Mouse (Mus musculus) embryo, embryonic 11 days (tissue): ENCODE data around the gene Sdk1.

Experiments
- DNase-seq: peaks from one replicate; pipeline ENCODE4 v3.0.0-alpha.2; 2015

Gene Sdk1

DNA sequence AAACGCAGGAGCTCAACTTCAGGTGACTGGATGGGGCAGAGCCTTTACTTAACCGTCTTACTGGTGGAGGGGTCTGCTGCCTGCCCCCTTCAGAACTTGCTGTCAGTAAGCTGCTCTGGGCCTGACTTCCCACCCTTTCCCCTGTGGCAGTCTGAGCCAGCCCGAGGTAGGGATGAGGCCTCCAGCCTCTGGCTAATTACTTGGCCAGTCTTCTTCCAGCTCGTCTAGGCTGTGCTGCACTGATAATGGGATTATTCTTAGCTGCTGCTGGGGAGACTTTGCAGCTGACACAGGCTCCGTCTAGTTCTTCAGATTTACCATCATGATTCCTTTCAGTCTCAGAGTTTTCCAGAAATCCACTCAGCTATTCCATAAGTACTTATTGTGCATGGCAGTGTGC lies 104.2 kb downstream of the Sdk1 start:
- no peak for DNase-seq

DNA sequence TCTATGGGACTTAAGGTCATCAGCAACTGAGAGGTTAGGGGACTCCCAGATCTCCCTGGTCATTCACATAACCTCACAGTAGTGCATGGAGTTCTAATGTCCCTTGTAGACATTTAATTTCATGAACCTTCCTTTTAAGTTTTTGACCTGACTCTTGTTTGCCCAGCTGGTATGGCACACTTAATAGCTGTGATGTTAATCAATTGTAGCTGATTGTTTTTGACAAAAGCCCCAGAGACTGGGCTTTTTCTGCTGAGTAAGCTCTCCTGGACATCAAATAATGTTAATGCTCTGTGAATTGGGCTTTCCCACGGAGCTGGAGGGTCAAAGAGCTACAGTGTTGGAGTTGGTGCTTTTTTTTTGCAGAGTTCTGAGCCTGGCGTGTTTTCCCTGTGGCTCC lies 121.4 kb downstream of the Sdk1 start:
- peak; percentile 49 for DNase-seq

DNA sequence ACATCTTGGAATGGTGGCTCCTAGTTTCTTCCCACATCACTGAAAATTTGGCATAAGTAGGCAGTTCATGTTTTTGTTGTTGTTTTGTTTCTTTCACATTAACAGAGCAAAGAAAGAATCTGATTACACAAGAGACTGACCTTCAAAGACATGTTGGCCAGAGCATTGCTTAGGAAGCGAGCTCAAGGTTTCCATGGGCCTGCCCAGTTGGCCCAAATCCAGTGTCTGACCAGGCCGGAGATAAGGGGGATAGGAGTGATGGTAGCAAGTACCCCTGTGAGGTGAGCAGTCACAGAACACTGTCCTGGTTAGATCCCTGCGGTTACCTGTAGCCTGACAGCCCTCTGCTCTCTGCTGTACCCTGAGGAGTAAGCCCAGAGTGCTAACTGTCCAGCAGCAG lies 122.7 kb downstream of the Sdk1 start:
- DNase-seq, result no peak

DNA sequence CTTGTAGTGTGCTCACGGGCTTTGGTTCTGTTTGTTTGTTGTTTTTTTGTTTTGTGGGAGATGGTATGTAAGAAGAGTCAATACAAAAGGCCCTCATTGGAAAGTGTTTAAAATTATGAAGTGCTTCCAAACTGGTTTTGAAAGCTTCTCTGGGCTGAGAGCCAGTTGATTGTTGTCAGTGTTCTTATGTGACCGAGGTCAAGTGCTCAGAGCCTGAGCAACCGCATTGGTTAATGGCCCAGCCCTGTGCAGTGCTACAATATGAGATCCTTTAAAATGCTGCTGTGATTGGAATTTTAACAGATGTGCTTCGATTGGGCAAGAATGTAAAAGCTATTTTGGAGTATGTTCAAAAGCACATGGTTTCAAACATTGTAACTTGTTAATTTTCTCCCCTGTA lies 127.3 kb downstream of the Sdk1 start:
- DNase-seq, result no peak

DNA sequence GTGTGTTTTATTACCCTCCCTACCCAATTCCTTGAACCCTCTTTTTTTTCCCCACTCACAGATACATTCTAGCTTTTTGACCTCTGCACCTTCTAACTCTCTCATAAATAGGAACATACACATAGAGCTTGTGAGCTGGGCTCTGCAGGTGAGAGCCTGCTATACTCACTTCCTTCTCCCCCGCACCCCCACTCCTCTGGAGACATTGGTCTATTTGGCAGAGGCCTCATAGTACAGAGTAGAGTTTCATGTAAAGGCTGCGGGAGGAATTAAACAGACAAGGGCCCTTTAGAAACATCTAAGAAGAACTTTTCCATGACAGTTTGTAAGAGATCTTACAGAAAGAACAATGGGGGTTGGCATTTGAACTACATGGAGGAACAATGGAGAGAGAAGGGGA lies 133.5 kb downstream of the Sdk1 start:
- DNase-seq, result no peak

DNA sequence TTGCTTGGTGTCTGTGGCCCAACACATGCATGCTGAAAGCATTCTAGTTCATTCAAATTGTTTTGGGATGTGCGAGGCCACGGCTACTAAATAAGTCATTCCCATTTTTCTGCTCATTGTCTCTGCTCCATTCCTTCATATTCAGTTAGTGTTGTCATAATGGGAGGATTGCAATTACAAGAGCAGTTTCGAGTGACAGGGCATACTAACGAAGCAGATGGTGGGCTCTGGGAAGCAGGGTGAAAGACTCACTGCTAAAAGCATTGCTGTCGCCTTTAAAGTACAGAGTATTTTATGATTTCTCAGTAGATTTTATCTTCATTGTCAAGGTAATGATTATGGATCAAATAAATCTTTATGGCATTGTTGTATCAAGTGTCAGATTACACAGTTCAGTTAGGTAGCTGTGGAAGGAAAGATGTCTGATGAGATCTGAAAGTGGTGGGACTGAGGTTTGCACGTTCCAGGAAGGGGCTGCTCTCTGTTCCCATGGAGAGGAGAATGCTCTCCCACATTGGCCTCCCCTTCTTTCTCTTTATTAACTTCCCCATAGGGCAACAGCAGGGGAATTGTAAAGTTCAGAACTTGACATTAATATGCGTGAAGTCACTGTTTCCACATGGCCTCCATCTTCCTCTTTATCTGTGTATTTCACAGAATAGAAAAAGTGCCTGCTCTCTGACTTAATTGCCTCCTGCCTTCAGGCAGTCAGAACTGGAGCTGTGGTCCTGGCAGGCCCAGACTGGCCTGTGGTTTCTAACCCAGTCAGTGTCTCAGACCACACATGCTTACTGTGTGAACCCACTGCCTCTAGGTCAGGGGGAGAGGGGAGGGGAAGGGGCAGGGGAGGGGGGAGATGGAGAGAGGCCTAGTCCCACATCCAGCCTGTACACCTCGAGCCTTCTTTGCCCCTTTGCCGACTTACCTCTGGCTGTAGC lies 138.8 kb downstream of the Sdk1 start:
- DNase-seq, result peak; percentile 54

DNA sequence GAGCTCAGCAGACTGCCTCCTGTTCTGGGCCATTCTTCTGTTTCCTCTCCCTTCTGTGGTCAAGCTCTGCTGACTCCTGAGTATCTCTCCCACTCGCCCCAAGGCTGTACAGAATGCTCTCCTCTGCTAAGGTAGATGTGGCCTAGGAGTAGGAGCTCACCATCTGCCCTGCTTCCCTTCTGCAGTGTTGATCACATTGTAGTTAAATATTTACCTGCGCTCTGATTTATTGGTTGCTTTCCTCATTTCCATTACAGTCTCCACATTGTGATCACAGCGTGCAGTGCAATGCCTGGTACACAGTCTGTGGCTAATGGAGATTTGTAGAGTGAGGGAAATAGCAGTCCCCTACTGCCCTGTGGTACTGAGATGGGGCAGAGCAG lies 139.5 kb downstream of the Sdk1 start:
- DNase-seq, result no peak

DNA sequence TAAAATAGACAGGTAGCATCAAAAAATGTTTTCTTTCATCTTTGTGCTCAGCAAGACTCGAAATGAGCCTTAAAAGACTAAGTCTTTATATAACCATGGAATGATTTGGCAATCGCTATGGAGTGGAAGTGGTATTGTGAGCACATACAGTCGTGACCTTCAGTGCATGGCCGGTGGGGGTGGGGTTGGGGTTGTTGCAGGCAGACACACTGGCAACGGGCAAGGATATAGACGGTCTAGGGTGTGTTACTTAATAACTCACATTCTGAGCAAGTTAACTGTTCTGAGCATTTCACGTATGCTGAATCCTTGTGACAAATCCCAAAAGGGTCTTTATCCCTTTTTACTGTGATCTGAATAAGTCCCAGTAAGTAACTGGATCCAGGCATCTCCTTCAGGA lies 140.3 kb downstream of the Sdk1 start:
- no peak for DNase-seq

DNA sequence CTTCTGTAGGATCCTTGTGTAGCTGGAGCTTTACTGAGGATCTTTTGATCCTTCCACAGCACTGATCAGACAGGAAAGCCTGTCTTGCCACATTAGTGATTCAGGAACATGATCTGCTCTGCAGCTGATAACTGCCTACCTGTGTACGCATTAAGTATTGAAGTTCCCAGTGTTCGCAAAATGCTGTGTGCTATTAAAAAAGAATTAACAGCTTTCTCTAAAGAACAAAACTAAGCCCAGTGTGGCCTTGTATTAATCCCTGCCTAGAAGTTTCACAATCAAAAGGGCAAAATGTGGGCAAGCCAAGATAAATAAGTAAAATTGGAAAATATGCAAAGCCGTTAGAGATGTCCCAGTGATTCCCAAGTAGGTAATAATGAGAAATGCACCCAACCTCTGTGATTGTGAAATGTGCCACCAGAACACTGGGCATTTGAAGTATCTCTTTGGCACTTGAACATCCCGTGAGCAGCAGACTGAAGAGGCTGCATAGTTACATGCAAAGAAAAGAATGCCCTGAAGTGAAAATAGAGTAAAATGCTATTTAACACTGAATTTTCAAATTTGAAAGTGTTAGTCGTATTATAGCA lies 141.1 kb downstream of the Sdk1 start:
- DNase-seq, result no peak

DNA sequence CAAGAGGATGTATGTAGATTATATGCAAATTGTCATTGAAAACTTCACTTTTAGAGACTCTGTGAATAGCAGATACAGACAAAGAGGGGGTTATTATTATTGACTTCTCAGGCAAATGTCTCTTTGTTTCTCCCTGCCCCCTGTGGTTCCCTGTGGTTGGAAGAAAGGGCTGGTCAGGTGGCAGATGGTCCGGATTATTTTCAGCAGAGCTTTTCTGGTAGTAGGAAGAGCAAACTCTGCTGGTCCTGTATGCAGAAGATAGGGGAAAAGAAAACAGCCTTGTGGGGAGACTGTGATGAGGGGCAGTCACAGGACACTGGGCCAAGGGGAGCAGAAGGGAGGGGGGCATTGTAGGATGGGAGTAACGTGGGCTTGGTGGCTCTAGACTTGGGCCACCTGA lies 147.2 kb downstream of the Sdk1 start:
- no peak for DNase-seq

DNA sequence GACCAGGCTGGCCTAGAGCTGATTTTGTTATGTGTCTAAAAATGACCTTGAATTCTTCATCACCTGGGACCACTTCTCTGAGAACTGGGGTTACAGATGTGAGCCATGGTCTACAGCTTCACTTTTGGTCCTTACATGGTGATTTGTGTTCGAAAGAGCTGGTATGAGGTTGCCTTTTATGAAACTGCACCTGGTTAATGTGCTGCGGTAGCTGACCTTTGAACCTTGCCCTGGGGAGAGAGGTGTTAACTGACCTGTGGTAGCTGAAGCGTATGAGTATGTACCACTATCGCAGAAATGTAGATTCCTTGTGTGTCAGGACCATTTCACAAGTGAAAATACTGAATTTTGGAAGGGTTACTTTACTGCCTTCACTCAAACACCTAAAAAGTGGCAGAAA lies 149.3 kb downstream of the Sdk1 start:
- DNase-seq, result no peak

DNA sequence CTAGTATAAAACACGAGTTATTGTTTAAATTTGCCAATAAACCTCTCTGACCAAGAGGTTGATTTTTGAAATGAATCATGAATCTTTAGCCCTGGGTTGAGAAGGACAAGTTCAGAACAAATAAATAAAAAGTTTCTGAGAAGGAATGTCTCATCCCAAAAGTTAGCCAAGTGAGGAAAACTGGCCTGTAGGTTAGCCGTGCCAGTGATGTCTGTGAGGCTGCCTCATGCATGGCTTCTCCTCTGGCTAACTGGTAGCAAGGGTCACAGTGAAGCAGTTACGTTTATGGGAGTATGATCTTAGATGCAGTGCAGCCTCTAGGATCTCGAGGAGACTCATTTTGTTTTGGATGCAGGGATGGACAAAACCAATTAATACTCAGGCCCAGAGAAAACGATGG lies 149.9 kb downstream of the Sdk1 start:
- no peak for DNase-seq

DNA sequence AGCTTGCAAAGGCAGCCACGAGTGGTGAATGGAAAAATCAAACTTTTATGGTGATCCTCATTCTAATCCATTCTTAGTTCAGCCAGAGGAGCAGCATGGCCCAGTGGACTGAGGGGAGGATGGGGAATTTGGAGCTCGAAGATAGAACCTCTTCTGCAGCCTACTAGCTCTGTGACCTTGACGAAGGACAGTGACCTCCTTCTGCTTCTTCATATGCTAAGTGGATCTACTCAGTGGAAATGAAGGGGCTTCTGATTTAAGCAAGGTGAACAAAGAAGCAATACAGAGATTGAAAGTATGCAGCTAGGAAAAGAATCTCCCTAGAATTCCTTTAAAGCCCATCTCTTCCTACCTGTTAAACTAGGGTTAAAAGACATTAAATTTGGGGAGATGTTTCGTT lies 152.6 kb downstream of the Sdk1 start:
- no peak for DNase-seq

DNA sequence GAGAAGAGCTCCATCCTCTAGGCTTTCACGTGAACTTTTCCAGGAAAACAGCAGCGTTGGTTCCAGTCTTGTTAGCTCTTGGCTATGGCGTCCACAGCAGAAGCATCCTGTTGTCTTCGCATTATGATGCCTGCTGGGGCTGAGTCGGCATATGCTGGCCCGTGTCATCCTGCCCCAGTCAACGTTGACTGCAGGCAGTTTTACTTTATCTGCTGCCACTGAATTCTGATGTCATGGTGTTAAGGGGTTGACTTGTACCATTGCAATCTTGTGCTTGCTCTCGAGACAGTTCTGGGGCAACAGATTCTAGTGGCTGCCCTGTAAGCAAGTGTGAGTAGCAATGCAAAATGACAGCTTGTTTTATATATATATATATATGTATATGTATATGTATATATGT lies 153.3 kb downstream of the Sdk1 start:
- no peak for DNase-seq

DNA sequence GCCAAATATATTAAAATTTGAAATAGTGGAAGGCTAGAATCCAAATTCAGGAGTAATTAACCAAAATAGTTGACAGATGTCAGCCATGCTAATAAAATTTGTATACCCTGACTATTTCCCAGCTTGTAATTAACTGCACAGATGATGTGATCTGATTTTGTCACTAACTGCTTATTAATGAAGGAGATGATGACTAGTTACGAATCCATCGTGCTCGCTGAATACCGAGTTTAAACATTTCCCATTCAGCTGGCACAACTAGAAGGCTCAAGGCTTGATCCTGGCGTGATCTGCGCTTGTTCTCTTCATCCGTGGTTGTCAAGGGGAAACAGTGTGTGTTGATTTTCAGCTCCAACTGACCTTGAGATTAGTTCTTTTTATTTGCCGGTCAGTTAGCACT lies 162.5 kb downstream of the Sdk1 start:
- DNase-seq, result no peak

DNA sequence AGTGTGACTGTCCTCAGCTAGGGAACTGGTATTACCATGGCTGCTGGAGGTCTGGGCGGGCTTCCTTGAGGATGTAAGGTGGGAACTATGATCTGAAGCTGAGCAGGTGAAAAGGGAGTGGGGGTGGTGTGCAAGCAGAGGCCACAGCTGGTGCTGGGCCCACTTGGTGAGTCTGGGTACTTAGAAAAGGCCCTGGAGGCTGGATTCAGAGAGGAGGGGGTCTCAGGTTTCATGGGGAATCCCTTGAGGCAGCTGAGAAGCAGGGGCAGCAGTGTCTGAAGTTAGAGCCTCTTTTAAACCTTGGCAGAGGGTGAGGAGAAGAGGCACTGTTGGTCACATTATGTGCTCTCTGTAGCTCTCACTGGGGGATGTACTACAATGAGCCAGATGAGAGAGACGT lies 163.4 kb downstream of the Sdk1 start:
- DNase-seq, result peak; percentile 36

DNA sequence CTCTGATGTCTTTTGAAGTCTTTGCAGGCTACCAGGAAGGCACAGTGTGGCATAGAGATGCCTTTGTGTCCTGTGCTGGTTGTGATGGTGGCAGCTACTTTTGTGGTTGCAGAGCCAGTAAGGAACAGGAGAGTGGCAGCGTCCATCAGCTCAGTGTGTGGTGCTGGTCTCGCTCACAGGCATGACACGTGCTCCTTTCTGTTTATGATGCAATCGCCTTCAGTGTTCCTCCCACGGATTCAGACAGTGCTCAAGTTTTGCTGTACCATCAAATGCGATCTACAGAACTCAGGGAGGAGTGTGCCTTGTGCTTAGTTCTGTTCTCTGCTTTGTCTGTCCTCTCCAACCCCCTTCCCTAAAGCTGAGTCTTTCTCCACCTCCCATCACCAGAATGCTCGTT lies 165.6 kb downstream of the Sdk1 start:
- no peak for DNase-seq

DNA sequence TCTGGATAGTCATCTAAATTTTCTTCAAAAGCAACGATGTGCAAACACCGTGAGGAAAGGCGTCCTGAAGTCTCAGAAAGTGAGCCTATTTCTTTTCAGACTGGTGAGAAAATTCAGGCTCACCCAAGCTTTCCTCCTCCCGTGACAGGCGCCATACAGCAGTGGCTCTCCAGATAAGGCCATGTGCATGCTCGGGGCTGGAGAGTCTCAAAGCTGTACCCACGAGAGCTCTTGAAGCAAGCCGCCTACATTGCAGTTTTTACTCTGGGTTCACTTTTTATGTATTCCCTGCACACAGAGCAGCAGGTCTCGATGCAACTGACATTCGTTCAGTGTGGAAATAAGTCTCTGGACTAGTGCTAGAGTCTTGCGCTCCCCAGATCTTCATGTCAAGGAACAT lies 171.7 kb downstream of the Sdk1 start:
- DNase-seq, result no peak

DNA sequence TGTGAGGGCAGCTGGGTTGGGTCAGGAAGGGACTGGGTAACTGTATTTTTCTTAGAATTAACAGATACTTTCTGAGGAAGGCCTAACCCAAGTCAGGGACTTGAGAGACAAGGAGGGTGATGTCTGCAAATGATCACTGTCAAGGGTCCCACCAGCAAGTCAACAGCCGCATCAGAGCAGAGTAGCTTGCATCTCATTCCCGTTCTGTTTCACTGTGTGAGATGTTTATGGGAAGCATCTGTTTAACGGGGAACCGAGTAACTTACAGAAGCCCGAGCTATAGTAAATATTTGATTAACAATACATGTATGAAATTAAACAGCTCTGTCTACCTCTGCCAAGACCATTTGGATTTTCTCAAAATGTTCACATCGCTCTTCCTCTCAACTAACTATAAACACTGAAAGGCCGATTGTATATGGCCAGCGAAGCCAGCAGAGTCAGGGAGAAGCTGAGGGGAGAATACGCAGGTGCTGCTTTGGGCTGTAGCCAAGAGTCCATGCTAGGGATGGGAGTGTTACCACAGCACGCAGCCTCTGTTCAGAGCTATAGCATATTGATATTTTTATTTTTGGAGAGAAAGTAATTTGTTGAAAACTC lies 174.5 kb downstream of the Sdk1 start:
- DNase-seq, result no peak

DNA sequence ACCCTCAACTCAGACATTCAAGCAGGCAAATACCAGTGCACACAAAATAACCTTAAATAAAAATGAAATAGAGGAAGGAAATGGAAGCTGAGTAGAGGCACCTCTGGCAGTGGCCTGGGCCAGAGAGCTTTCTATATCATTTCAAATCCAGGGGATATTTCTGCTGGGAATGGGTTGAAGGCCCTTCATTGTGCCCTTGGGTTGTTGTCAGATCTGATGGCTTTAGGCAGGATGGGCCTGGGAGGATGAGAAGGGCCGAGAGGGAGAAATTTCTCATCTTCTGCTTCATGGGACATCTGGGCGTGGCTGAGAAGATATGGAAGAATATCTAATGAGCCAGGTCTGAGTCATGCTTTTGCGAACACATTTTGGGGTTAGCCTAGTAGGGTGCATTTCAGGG lies 186.8 kb downstream of the Sdk1 start:
- no peak for DNase-seq

DNA sequence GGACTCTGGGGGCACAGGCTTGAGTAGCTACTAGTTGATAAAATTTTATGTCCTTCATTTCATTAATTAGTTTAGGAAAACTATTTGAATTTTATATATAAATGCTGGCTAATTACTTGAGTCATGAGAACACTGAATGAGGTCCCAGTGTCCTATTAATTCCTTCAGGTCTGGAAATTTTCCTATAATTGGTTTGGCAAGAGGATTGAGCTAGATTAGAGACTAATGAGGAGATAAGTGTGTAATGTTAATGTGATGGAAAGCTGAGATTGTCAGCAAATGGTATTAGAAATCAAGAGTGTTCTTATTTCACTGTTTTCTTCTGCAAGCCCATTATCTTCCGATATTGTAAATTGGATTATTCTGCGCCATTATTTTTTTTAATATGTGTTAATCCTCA lies 192.0 kb downstream of the Sdk1 start:
- DNase-seq, result no peak

DNA sequence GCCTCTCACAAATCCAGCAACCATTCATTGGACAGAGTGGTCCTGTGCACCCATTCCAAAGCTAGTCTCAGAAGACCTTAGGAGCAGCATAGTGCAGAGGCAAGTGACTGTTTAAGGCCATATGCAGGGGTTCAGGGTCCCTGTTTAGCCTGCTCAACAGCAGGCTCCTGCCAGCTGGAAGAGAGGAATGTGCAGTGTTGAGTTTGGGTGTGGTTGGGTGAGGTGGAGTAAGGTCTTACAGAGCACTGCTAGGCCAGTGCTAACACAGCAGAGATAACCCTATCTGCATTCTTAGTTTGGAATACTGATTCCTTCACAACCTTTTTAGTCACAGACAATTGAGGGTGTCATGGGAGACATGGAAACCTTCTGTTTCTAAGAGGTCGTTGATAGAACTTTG lies 206.0 kb downstream of the Sdk1 start:
- DNase-seq, result no peak

DNA sequence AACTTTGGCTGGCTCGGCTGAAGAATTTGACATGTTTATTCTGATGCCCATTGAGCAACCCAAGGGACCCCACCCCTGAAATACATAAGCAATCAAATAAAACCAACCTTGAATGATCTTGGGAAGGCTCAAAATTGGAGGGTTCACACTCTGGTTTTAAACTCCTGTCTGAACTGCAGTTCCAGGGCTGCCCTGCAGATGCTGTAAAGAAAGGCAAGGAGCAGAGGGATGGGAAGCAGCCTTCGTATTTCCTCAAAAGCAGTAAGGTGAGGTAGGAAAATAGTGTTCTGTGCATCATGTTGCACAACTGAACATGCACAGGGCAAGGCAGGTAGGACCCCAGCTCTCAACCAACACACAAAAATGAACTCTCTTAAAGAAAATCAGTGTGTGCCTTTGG lies 222.1 kb downstream of the Sdk1 start:
- no peak for DNase-seq

DNA sequence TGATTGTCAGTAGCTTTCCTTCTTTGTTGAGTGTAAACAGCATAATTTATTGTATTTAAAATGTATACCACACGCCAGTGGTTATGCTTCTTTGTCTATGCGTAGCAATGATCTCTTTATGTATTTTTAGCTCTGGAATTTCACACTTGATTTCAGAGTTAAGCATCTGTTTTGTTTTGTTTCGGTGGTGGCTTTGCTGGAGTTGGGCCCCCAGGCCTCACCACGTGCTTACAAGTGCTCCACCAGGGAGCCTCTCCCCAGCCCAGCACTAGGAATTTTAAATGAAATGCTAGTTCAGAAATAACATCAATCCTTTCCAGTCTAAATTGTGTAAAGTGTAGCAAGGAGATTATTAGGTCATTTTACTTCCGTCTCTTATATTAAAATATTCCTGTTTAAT lies 227.5 kb downstream of the Sdk1 start:
- DNase-seq, result no peak
